Mouse (Mus musculus) liver, postnatal 0 days (tissue): ENCODE measurements at regions not wholly inside any gene's neighbourhood (a gene's known extent, or its start where the extent isn't known, plus 50 kb on each side); places are given as distances from the start of the nearest gene placed in this dataset.

Experiments used
- ATAC-seq: fragments of 200-750 bp; cut with Nextera tagmentation; 2 replicates; pipeline ENCODE4 v1.8.0; 2017; ENCODE audit warnings: mild to moderate bottlenecking, moderate library complexity
- DNase-seq: peaks from one replicate; pipeline ENCODE4 v3.0.0-alpha.2; 2016
- H3K27ac ChIP-seq: fragments of 300-500 bp; sonication (generic); 2 replicates; pipeline ENCODE4 v1.5.1; 2014; ENCODE audit warnings: antibody characterized with exemption, moderate library complexity, mild to moderate bottlenecking, low read depth
- H3K27me3 ChIP-seq: fragments of 300-500 bp; sonication (generic); 2 replicates; pipeline ENCODE4 v1.6.1; 2014; ENCODE audit warnings: low read length, control low read depth, mixed read lengths; ENCODE audit not compliant: insufficient read depth
- H3K36me3 ChIP-seq: fragments of 300-500 bp; sonication (generic); replicated peaks from 2 replicates; pipeline ENCODE4 v1.6.1; 2014; ENCODE audit warnings: mild to moderate bottlenecking, control low read depth, low read length, moderate library complexity, mixed read lengths; ENCODE audit not compliant: insufficient read depth
- H3K4me1 ChIP-seq: fragments of 300-500 bp; sonication (generic); 2 replicates; pipeline ENCODE4 v1.6.1; 2014; ENCODE audit warnings: antibody characterized with exemption, mild to moderate bottlenecking, control low read depth; ENCODE audit not compliant: insufficient read depth
- H3K4me2 ChIP-seq: fragments of 300-500 bp; sonication (generic); 2 replicates; pipeline ENCODE4 v1.6.1; 2014; ENCODE audit warnings: low read depth, mild to moderate bottlenecking, low read length, moderate library complexity, mixed read lengths
- H3K4me3 ChIP-seq: fragments of 300-500 bp; sonication (generic); 2 replicates; pipeline ENCODE4 v1.5.1; 2014; ENCODE audit warnings: low read depth, low read length
- H3K9ac ChIP-seq: fragments of 300-500 bp; sonication (generic); replicated peaks from 2 replicates; pipeline ENCODE4 v1.6.1; 2014; ENCODE audit warnings: mild to moderate bottlenecking, moderate library complexity
- H3K9me3 ChIP-seq: fragments of 300-500 bp; sonication (generic); 2 replicates; pipeline ENCODE4 v1.6.1; 2016; ENCODE audit warnings: mild to moderate bottlenecking, control low read depth, low read length, mixed read lengths
- CTCF ChIP-seq: sonication (generic); IDR thresholded peaks from 2 replicates; pipeline ENCODE4 v1.5.1; 2016; ENCODE audit warnings: antibody characterized with exemption, low read depth
- EP300 ChIP-seq: IDR thresholded peaks from 2 replicates; pipeline ENCODE4 v1.6.1; 2016; ENCODE audit warnings: antibody characterized with exemption, low read depth, mild to moderate bottlenecking
- WGBS: fragments of 180-500 bp; shearing (Covaris S2); extraction: QIAGEN DNeasy Blood & Tissue Kit; methylation state at CpG from one replicate; pipeline ENCODE4 v1.1.7; 2014; ENCODE audit not compliant: insufficient replicate concordance; 5-methylcytosine and 5-hydroxymethylcytosine counted together

GRCm38 (mm10) chr4:125282154-125282973 is 154.7 kb upstream of the Zc3h12a start:
- H3K4me3 ChIP-seq, result no peak overlapping the region
- ATAC-seq (no peak), DNase-seq (no peak)
- H3K27ac ChIP-seq, result no peak overlapping the region
- no peaks in the 10 kb centered on the region for H3K9me3 ChIP-seq
- no peak overlapping the region for H3K4me2 ChIP-seq
- H3K27me3 ChIP-seq, result no peaks in the 10 kb centered on the region
- no peak overlapping the region for H3K9ac ChIP-seq
- WGBS, result 15% methylated on average over 21 of the region's 21 CpGs
- H3K4me1 ChIP-seq, result no peaks in the 10 kb centered on the region
- no peak for TF ChIP-seq EP300
- TF ChIP-seq CTCF, result no peak
- no peaks in the 10 kb centered on the region for H3K36me3 ChIP-seq

GRCm38 (mm10) chr4:125279165-125279564 is 151.5 kb upstream of the Zc3h12a start:
- WGBS, result 41% methylated on average over 7 of the region's 7 CpGs
- DNase-seq (no peak), ATAC-seq (no peak)
- Histone ChIP-seq H3K4me3 (no peak overlapping the region), H3K27ac (no peak overlapping the region), H3K9me3 (no peaks in the 10 kb centered on the region), H3K27me3 (no peaks in the 10 kb centered on the region), H3K4me1 (no peaks in the 10 kb centered on the region), H3K36me3 (no peaks in the 10 kb centered on the region), H3K4me2 (no peak overlapping the region), H3K9ac (no peak overlapping the region)
- TF ChIP-seq CTCF, result no peak
- TF ChIP-seq EP300, result no peak

DNA sequence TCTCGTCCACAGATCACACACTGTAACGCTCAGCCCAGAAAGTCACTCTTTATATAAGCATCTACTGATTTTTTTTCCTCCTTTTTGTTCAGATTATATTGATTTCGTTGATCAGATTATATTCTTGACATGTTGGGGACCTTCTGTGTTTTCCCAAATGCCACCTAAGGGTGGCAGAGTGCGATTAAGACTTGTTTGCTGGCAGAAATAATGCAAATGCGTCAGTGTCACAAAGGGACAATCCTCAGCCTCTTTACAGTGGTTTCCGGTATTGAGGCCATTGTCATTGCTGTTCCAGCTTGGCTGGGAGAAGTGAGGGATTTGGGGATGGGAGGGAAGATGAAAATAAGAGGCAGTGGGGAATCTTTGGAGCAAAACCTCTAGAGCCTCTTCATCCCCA is 149.2 kb upstream of the Zc3h12a start:
- H3K4me3 ChIP-seq, result no peak overlapping the region
- no peaks in the 10 kb centered on the region for H3K4me1 ChIP-seq
- DNase-seq (no peak), ATAC-seq (no peak)
- H3K4me2 ChIP-seq, result no peak overlapping the region
- H3K9me3 ChIP-seq, result no peaks in the 10 kb centered on the region
- H3K9ac ChIP-seq, result no peak overlapping the region
- no peak overlapping the region for H3K27ac ChIP-seq
- peaks cover 3% of the 10 kb centered on the region; the same call in 1 of the 2 replicates for H3K27me3 ChIP-seq
- TF ChIP-seq CTCF, result no peak
- H3K36me3 ChIP-seq, result no peaks in the 10 kb centered on the region
- WGBS, result 59% methylated on average over 6 of the region's 6 CpGs

GRCm38 (mm10) chr4:125275259-125275658 is 147.6 kb upstream of the Zc3h12a start:
- no peaks in the 10 kb centered on the region for H3K4me1 ChIP-seq
- no peak for TF ChIP-seq EP300
- no peak for TF ChIP-seq CTCF
- H3K4me2 ChIP-seq, result no peak overlapping the region
- 7% methylated on average over 13 of the region's 13 CpGs for WGBS
- no peak overlapping the region for H3K9ac ChIP-seq
- no peaks in the 10 kb centered on the region for H3K36me3 ChIP-seq
- H3K9me3 ChIP-seq, result no peaks in the 10 kb centered on the region
- no peak overlapping the region for H3K4me3 ChIP-seq
- ATAC-seq, result no peak
- H3K27ac ChIP-seq, result no peak overlapping the region
- DNase-seq, result no peak
- peaks cover 3% of the 10 kb centered on the region; the same call in 1 of the 2 replicates for H3K27me3 ChIP-seq

- no peak overlapping the region for H3K4me3 ChIP-seq
- H3K9me3 ChIP-seq, result no peaks in the 10 kb centered on the region
- no peaks in the 10 kb centered on the region for H3K36me3 ChIP-seq
- DNase-seq, result no peak
- H3K4me1 ChIP-seq, result no peaks in the 10 kb centered on the region
- TF ChIP-seq CTCF (no peak), EP300 (no peak)
- WGBS, result 78% methylated on average over 14 of the region's 14 CpGs
- H3K4me2 ChIP-seq, result no peak overlapping the region
- no peak overlapping the region for H3K27ac ChIP-seq
- no peak overlapping the region for H3K9ac ChIP-seq
- no peak for ATAC-seq
- peaks cover 3% of the 10 kb centered on the region; the same call in 1 of the 2 replicates for H3K27me3 ChIP-seq
Observed at GRCm38 (mm10) chr4:125270951-125271350, 143.3 kb upstream of the Zc3h12a start.

DNA sequence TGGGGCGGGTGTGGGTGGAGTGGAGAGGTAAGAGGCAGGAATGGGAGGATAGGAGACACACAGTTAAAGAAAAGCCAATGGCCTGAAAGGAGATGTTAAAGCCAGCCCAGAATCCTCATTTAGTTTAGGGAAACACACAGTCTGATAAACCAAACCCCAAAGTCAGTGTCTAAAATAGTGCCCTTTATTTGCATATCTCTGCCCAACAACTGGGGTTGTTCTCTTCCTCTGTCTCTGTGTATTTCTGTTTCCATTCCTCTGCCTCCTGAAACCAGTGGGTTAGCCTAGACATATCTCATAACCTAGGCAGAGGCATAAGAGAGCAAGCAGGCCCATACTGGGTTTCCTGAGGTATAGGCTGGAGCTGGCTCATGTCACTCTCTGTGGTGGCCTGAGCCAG is 138.6 kb upstream of the Zc3h12a start:
- no peaks in the 10 kb centered on the region for H3K9me3 ChIP-seq
- ATAC-seq (no peak), DNase-seq (no peak)
- 77% methylated on average over 1 of the region's 1 CpGs for WGBS
- no peak overlapping the region for H3K4me3 ChIP-seq
- no peaks in the 10 kb centered on the region for H3K4me1 ChIP-seq
- H3K36me3 ChIP-seq, result no peaks in the 10 kb centered on the region
- TF ChIP-seq EP300 (no peak), CTCF (no peak)
- H3K27ac ChIP-seq, result no peak overlapping the region
- H3K4me2 ChIP-seq, result no peak overlapping the region
- H3K27me3 ChIP-seq, result no peaks in the 10 kb centered on the region
- H3K9ac ChIP-seq, result no peak overlapping the region
